Mouse (Mus musculus) hindbrain, embryonic 11.5 days (tissue): Measurements from ENCODE around the gene Ikzf2. TPM values are rescaled to one million over a fixed set of nuclear protein-coding genes. Genes with fewer than 3 reads are reported as not detected.

Source experiments
- ATAC-seq: fragments of 200-750 bp; cut with Nextera tagmentation; 2 replicates; pipeline ENCODE4 v1.8.0; 2017; ENCODE audit warnings: mild to moderate bottlenecking, moderate TSS enrichment, moderate library complexity; ENCODE audit not compliant: low FRiP score
- DNase-seq: peaks from one replicate; pipeline ENCODE4 v3.0.0-alpha.2; 2015; ENCODE audit warnings: low spot score
- H3K27ac ChIP-seq: fragments of 300-500 bp; sonication (generic); 2 replicates; pipeline ENCODE4 v1.5.1; 2014; ENCODE audit warnings: mild to moderate bottlenecking, low read depth, low read length
- H3K27me3 ChIP-seq: fragments of 300-500 bp; sonication (generic); 2 replicates; pipeline ENCODE4 v1.6.1; 2014; ENCODE audit warnings: mild to moderate bottlenecking, low read length, moderate library complexity, mixed read lengths; ENCODE audit not compliant: control insufficient read depth, insufficient read depth
- H3K36me3 ChIP-seq: fragments of 300-500 bp; sonication (generic); 2 replicates; pipeline ENCODE4 v1.6.1; 2014; ENCODE audit warnings: mild to moderate bottlenecking, low read length, moderate library complexity, mixed read lengths; ENCODE audit not compliant: control insufficient read depth, insufficient read depth
- H3K4me1 ChIP-seq: fragments of 300-500 bp; sonication (generic); replicated peaks from 2 replicates; pipeline ENCODE4 v1.6.1; 2014; ENCODE audit warnings: low read length, mixed read lengths; ENCODE audit not compliant: control insufficient read depth, insufficient read depth
- H3K4me2 ChIP-seq: fragments of 300-500 bp; sonication (generic); replicated peaks from 2 replicates; pipeline ENCODE4 v1.6.1; 2014; ENCODE audit warnings: mild to moderate bottlenecking, low read depth, low read length
- H3K4me3 ChIP-seq: fragments of 300-500 bp; sonication (generic); 2 replicates; pipeline ENCODE4 v1.5.1; 2014; ENCODE audit warnings: low read depth, low read length
- H3K9ac ChIP-seq: fragments of 300-500 bp; sonication (generic); 2 replicates; pipeline ENCODE4 v1.6.1; 2014; ENCODE audit warnings: low read depth, low read length
- H3K9me3 ChIP-seq: fragments of 300-500 bp; sonication (generic); 2 replicates; pipeline ENCODE4 v1.6.1; 2016; ENCODE audit warnings: low read length; ENCODE audit not compliant: control insufficient read depth
- WGBS: fragments of 180-500 bp; shearing (Covaris S2); extraction: QIAGEN DNeasy Blood & Tissue Kit; methylation state at CpG from one replicate; pipeline ENCODE4 v1.1.7; 2014; 5-methylcytosine and 5-hydroxymethylcytosine counted together
- polyA plus RNA-seq: library from polyadenylated mRNA; unstranded; fragments of >200 nt; fragmentation: Nextera tagmentation; extraction: Ambion mirVana; gene quantifications from 2 replicates; pipeline ENCODE4 v1.2.1, GENCODE M21; 2014

Gene Ikzf2
- polyA plus RNA-seq, 1 experiment from 2014 or later: 5.1 TPM

GRCm38 (mm10) chr1:69682261-69682660 lies 4.8 kb downstream of the Ikzf2 start:
- H3K27me3 ChIP-seq: no peaks in the 10 kb centered on the region
- no peaks in the 10 kb centered on the region for H3K4me1 ChIP-seq
- DNase-seq (no peak), ATAC-seq (no peak)
- no peak overlapping the region for H3K27ac ChIP-seq
- H3K4me2 ChIP-seq: no peak overlapping the region
- no peak overlapping the region for H3K4me3 ChIP-seq
- H3K36me3 ChIP-seq: no peaks in the 10 kb centered on the region
- H3K9ac ChIP-seq: no peak overlapping the region
- 81% methylated on average over 3 of the region's 3 CpGs for WGBS
- H3K9me3 ChIP-seq: no peaks in the 10 kb centered on the region

- DNase-seq: no peak
- 87% methylated on average over 5 of the region's 5 CpGs for WGBS
- ATAC-seq: no peak
- Histone ChIP-seq H3K4me1 (no peaks in the 10 kb centered on the region), H3K27me3 (no peaks in the 10 kb centered on the region), H3K9ac (no peak overlapping the region), H3K9me3 (no peaks in the 10 kb centered on the region), H3K36me3 (no peaks in the 10 kb centered on the region), H3K27ac (no peak overlapping the region), H3K4me3 (no peak overlapping the region), H3K4me2 (no peak overlapping the region)
Observed at GRCm38 (mm10) chr1:69681003-69681402, 6.0 kb downstream of the Ikzf2 start.

- Histone ChIP-seq H3K4me1 (no peaks in the 10 kb centered on the region), H3K27ac (no peak overlapping the region), H3K4me3 (no peak overlapping the region), H3K9ac (no peak overlapping the region), H3K4me2 (no peak overlapping the region), H3K9me3 (no peaks in the 10 kb centered on the region), H3K36me3 (no peaks in the 10 kb centered on the region), H3K27me3 (no peaks in the 10 kb centered on the region)
- ATAC-seq (no peak), DNase-seq (no peak)
- WGBS: 84% methylated on average over 4 of the region's 4 CpGs
Observed at GRCm38 (mm10) chr1:69680501-69680900, 6.5 kb downstream of the Ikzf2 start.

GRCm38 (mm10) chr1:69669897-69670404 lies 17.1 kb downstream of the Ikzf2 start:
- no peak overlapping the region for H3K4me2 ChIP-seq
- H3K27me3 ChIP-seq: no peaks in the 10 kb centered on the region
- H3K4me1 ChIP-seq: no peaks in the 10 kb centered on the region
- H3K9ac ChIP-seq: no peak overlapping the region
- H3K36me3 ChIP-seq: no peaks in the 10 kb centered on the region
- no peaks in the 10 kb centered on the region for H3K9me3 ChIP-seq
- DNase-seq (no peak), ATAC-seq (no peak)
- H3K4me3 ChIP-seq: no peak overlapping the region
- H3K27ac ChIP-seq: no peak overlapping the region
- WGBS: 94% methylated on average over 10 of the region's 10 CpGs

- Histone ChIP-seq H3K4me2 (no peak overlapping the region), H3K27me3 (no peaks in the 10 kb centered on the region), H3K4me3 (no peak overlapping the region), H3K4me1 (no peaks in the 10 kb centered on the region), H3K36me3 (no peaks in the 10 kb centered on the region), H3K9me3 (no peaks in the 10 kb centered on the region), H3K27ac (no peak overlapping the region), H3K9ac (no peak overlapping the region)
- DNase-seq: no peak
- no peak for ATAC-seq
- 92% methylated on average over 5 of the region's 5 CpGs for WGBS
Observed at GRCm38 (mm10) chr1:69667456-69667855, 19.6 kb downstream of the Ikzf2 start.

GRCm38 (mm10) chr1:69659779-69660178 lies 27.3 kb downstream of the Ikzf2 start:
- DNase-seq (no peak), ATAC-seq (no peak)
- no peaks in the 10 kb centered on the region; the same call in 1 of the 2 replicates for H3K4me1 ChIP-seq
- no peak overlapping the region for H3K4me3 ChIP-seq
- H3K36me3 ChIP-seq: no peaks in the 10 kb centered on the region
- no peak overlapping the region for H3K9ac ChIP-seq
- no peak overlapping the region for H3K4me2 ChIP-seq
- no peaks in the 10 kb centered on the region for H3K27me3 ChIP-seq
- 67% methylated on average over 2 of the region's 2 CpGs for WGBS
- H3K27ac ChIP-seq: no peak overlapping the region
- no peaks in the 10 kb centered on the region for H3K9me3 ChIP-seq

GRCm38 (mm10) chr1:69658051-69658450 lies 29.0 kb downstream of the Ikzf2 start:
- H3K4me1 ChIP-seq: no peaks in the 10 kb centered on the region; the same call in 1 of the 2 replicates
- H3K9me3 ChIP-seq: no peaks in the 10 kb centered on the region
- H3K9ac ChIP-seq: no peak overlapping the region
- no peaks in the 10 kb centered on the region for H3K36me3 ChIP-seq
- H3K27me3 ChIP-seq: no peaks in the 10 kb centered on the region
- ATAC-seq (no peak; the same call in 1 of the 2 replicates), DNase-seq (peak; percentile 8)
- 45% methylated on average over 6 of the region's 6 CpGs for WGBS
- no peak overlapping the region for H3K27ac ChIP-seq
- no peak overlapping the region for H3K4me2 ChIP-seq
- H3K4me3 ChIP-seq: no peak overlapping the region

GRCm38 (mm10) chr1:69657455-69657854 lies 29.6 kb downstream of the Ikzf2 start:
- Histone ChIP-seq H3K36me3 (no peaks in the 10 kb centered on the region), H3K4me3 (no peak overlapping the region), H3K27me3 (no peaks in the 10 kb centered on the region), H3K4me1 (no peaks in the 10 kb centered on the region; the same call in 1 of the 2 replicates), H3K9ac (no peak overlapping the region), H3K27ac (no peak overlapping the region), H3K9me3 (no peaks in the 10 kb centered on the region), H3K4me2 (no peak overlapping the region)
- 80% methylated on average over 3 of the region's 3 CpGs for WGBS
- ATAC-seq (no peak), DNase-seq (no peak)

- Histone ChIP-seq H3K9ac (no peak overlapping the region), H3K27ac (no peak overlapping the region), H3K36me3 (no peaks in the 10 kb centered on the region), H3K27me3 (no peaks in the 10 kb centered on the region), H3K4me2 (no peak overlapping the region), H3K4me1 (no peaks in the 10 kb centered on the region; the same call in 1 of the 2 replicates), H3K4me3 (no peak overlapping the region), H3K9me3 (no peaks in the 10 kb centered on the region)
- WGBS: 38% methylated on average over 16 of the region's 16 CpGs
- no peak for ATAC-seq
- DNase-seq: peak; percentile 13
Observed at GRCm38 (mm10) chr1:69656929-69657328, 30.1 kb downstream of the Ikzf2 start.
